Mouse (Mus musculus) CH12.LX (cell line): ENCODE results near the gene Slc25a38.

ENCODE experiments used
- CHD1 ChIP-seq: IDR thresholded peaks from 2 replicates; pipeline ENCODE4 v1.6.1; 2012; ENCODE audit warnings: low read depth, low read length, improper control_type of control experiment, inconsistent platforms
- CHD2 ChIP-seq: IDR thresholded peaks from 2 replicates; pipeline ENCODE4 v1.6.1; 2011; ENCODE audit warnings: low read length, improper control_type of control experiment
- CTCF ChIP-seq, 2 experiments: IDR thresholded peaks in 1 of 2; conservative IDR thresholded peaks in 1 of 2; 2 replicates each; pipeline ENCODE4 v1.5.1; 2011 to 2012; ENCODE audit warnings: low read depth in 2 of 2, low read length in 2 of 2, improper control_type of control experiment in 1 of 2, inconsistent platforms in 1 of 2, mild to moderate bottlenecking in 1 of 2, moderate library complexity in 1 of 2
- E2F4 ChIP-seq: IDR thresholded peaks from 2 replicates; pipeline ENCODE4 v1.6.1; 2011; ENCODE audit warnings: low read depth, low read length, improper control_type of control experiment; ENCODE audit not compliant: insufficient replicate concordance
- HCFC1 ChIP-seq: IDR thresholded peaks from 2 replicates; pipeline ENCODE4 v1.6.1; 2012; ENCODE audit warnings: low read depth, mild to moderate bottlenecking, inconsistent platforms, low read length, improper control_type of control experiment
- MAX ChIP-seq: IDR thresholded peaks from 2 replicates; pipeline ENCODE4 v1.6.1; 2011; ENCODE audit warnings: low read length, improper control_type of control experiment
- MAZ ChIP-seq: IDR thresholded peaks from 2 replicates; pipeline ENCODE4 v1.6.1; 2012; ENCODE audit warnings: low read depth, mild to moderate bottlenecking, inconsistent platforms, low read length, improper control_type of control experiment, moderate library complexity
- NRF1 ChIP-seq: IDR thresholded peaks from 2 replicates; pipeline ENCODE4 v1.6.1; 2014; ENCODE audit warnings: low read depth, mild to moderate bottlenecking, inconsistent platforms, low read length, improper control_type of control experiment, moderate library complexity
- POLR2A ChIP-seq: IDR thresholded peaks from 2 replicates; pipeline ENCODE4 v1.6.1; 2011; ENCODE audit warnings: low read depth, mild to moderate bottlenecking, improper control_type of control experiment, low read length
- RAD21 ChIP-seq: IDR thresholded peaks from 2 replicates; pipeline ENCODE4 v1.6.1; 2011; ENCODE audit warnings: low read depth, mild to moderate bottlenecking, low read length, improper control_type of control experiment, moderate library complexity
- ZC3H11A ChIP-seq: IDR thresholded peaks from 2 replicates; pipeline ENCODE4 v1.6.1; 2012; ENCODE audit warnings: low read depth, mild to moderate bottlenecking, inconsistent platforms, low read length, improper control_type of control experiment
- ZNF384 ChIP-seq: IDR thresholded peaks from 2 replicates; pipeline ENCODE4 v1.6.1; 2012; ENCODE audit warnings: low read depth, low read length, improper control_type of control experiment, inconsistent platforms

GRCm38 (mm10) chr9:120074516-120074915, 35.7 kb upstream of the Slc25a38 start:
- no peak for TF ChIP-seq POLR2A
- TF ChIP-seq ZNF384 = no peak
- no peak for TF ChIP-seq CTCF (conservative IDR thresholded peaks at IDR 0.05 in 1 of 2, IDR thresholded peaks at IDR 0.05 in 1 of 2; ENCODE audit: low read depth in 2 of 2, low read length in 2 of 2)
- no peak for TF ChIP-seq MAZ
- no peak for TF ChIP-seq E2F4
- TF ChIP-seq NRF1 = no peak
- no peak for TF ChIP-seq ZC3H11A
- no peak for TF ChIP-seq CHD1
- TF ChIP-seq CHD2 = no peak
- TF ChIP-seq RAD21 = no peak
- no peak for TF ChIP-seq MAX
- TF ChIP-seq HCFC1 = no peak
